Mouse (Mus musculus): ENCODE results near the gene Olfr108. TPM values are rescaled to one million over a fixed set of nuclear protein-coding genes. Genes with fewer than 3 reads are reported as not detected.

The Olfr108 gene
- polyA plus RNA-seq (2017; shearing (Covaris generic)) = not detected

GRCm38 (mm10) chr17:37445180-37445579, at the start of gene Olfr108:
Gene Olfr108, plus strand, starts transcription at chr17:37445480.

DNA sequence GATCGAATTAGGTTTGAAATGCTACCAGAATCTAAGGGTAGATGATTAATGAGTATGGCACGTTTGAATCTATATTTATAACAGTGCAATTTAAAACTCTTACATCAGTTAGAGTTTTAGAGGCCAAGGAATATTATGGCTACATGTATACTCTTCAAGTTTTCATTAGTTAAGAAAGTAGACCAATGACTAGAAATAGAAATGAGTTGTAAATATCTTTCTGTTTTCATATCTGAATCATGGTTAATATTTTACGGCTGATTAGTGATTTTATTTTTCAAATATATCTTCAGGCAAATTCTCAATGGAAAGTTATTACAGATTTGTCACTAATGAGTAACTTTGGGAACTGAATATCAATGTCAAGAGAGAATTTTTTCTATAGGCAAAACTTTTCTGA, 46.4 kb upstream of the Olfr108 start, which contains the start of gene Olfr107:
Gene Olfr107, plus strand, starts transcription at position 301 of the 400 bp plus-strand sequence.

GRCm38 (mm10) chr17:37458616-37459015, 13.3 kb downstream of the Olfr108 start, which contains the start of gene Olfr109:
Gene Olfr109, plus strand, starts transcription at chr17:37458916.

GRCm38 (mm10) chr17:37483452-37483851, 38.2 kb downstream of the Olfr108 start, which contains the start of gene H2-M2:
Gene H2-M2, minus strand, starts transcription at chr17:37483552.

GRCm38 (mm10) chr17:37491930-37492518, 46.7 kb downstream of the Olfr108 start, which contains the start of gene Olfr110:
Gene Olfr110, plus strand, starts transcription at chr17:37492468.

Other genes with a start within 250 kb of the Olfr108 start
- gene Olfr94, start 244.5 kb upstream of the Olfr108 start, polyA plus RNA-seq (2017; shearing (Covaris generic)) = not detected
- not detected for gene Olfr95, start 232.4 kb upstream of the Olfr108 start, polyA plus RNA-seq (2017; shearing (Covaris generic))
- not detected for gene Olfr96, start 225.3 kb upstream of the Olfr108 start, polyA plus RNA-seq (2017; shearing (Covaris generic))
- gene Olfr97, start 208.2 kb upstream of the Olfr108 start, polyA plus RNA-seq (2017; shearing (Covaris generic)) = not detected
- gene Olfr98, start 181.7 kb upstream of the Olfr108 start, polyA plus RNA-seq (2017; shearing (Covaris generic)) = not detected
- gene H2-M3, start 175.3 kb upstream of the Olfr108 start, polyA plus RNA-seq (2017; shearing (Covaris generic)) = 73.9 TPM
- 1.3 TPM for gene Olfr99, start 162.0 kb upstream of the Olfr108 start, polyA plus RNA-seq (2017; shearing (Covaris generic))
- gene Olfr101, start 141.2 kb upstream of the Olfr108 start, polyA plus RNA-seq (2017; shearing (Covaris generic)) = not detected
- gene Olfr102, start 128.4 kb upstream of the Olfr108 start, polyA plus RNA-seq (2017; shearing (Covaris generic)) = 0.29 TPM
- gene Olfr103, start 105.8 kb upstream of the Olfr108 start, polyA plus RNA-seq (2017; shearing (Covaris generic)) = not detected
- not detected for gene Olfr104-ps, start 85.9 kb upstream of the Olfr108 start, polyA plus RNA-seq (2017; shearing (Covaris generic))
- gene Olfr105-ps, start 66.4 kb upstream of the Olfr108 start, polyA plus RNA-seq (2017; shearing (Covaris generic)) = not detected
- not detected for gene Olfr106-ps, start 55.1 kb upstream of the Olfr108 start, polyA plus RNA-seq (2017; shearing (Covaris generic))
- gene Olfr107, start 46.3 kb upstream of the Olfr108 start, polyA plus RNA-seq (2017; shearing (Covaris generic)) = 0.12 TPM
- gene Olfr109, start 13.4 kb downstream of the Olfr108 start, polyA plus RNA-seq (2017; shearing (Covaris generic)) = not detected
- gene H2-M2, start 38.1 kb downstream of the Olfr108 start, polyA plus RNA-seq (2017; shearing (Covaris generic)) = not detected
- gene Olfr110, start 47.0 kb downstream of the Olfr108 start, polyA plus RNA-seq (2017; shearing (Covaris generic)) = not detected
- not detected for gene Olfr111, start 62.5 kb downstream of the Olfr108 start, polyA plus RNA-seq (2017; shearing (Covaris generic))
- gene Olfr112, start 124.0 kb downstream of the Olfr108 start, polyA plus RNA-seq (2017; shearing (Covaris generic)) = not detected
- gene Olfr113, start 132.2 kb downstream of the Olfr108 start, polyA plus RNA-seq (2017; shearing (Covaris generic)) = not detected
- not detected for gene Olfr114, start 147.3 kb downstream of the Olfr108 start, polyA plus RNA-seq (2017; shearing (Covaris generic))
- not detected for gene Olfr115, start 181.6 kb downstream of the Olfr108 start, polyA plus RNA-seq (2017; shearing (Covaris generic))
- gene Olfr116, start 181.7 kb downstream of the Olfr108 start, polyA plus RNA-seq (2017; shearing (Covaris generic)) = not detected
- not detected for gene Olfr117, start 218.3 kb downstream of the Olfr108 start, polyA plus RNA-seq (2017; shearing (Covaris generic))
- 0.46 TPM for gene Olfr118, start 221.5 kb downstream of the Olfr108 start, polyA plus RNA-seq (2017; shearing (Covaris generic))

Data from naive thymus-derived CD4-positive, alpha-beta T cell, adult 5 months (primary cell).